Mouse (Mus musculus): Measurements from ENCODE around the gene Kif20b. TPM values are rescaled to one million over a fixed set of nuclear protein-coding genes. Genes with fewer than 3 reads are reported as not detected.
A peak's percentile ranks its signal among the peaks of the same experiment; 100 is the strongest.

Kif20b gene
- polyA plus RNA-seq, 1 experiment from 2014 or later, result 66.2 TPM

DNA sequence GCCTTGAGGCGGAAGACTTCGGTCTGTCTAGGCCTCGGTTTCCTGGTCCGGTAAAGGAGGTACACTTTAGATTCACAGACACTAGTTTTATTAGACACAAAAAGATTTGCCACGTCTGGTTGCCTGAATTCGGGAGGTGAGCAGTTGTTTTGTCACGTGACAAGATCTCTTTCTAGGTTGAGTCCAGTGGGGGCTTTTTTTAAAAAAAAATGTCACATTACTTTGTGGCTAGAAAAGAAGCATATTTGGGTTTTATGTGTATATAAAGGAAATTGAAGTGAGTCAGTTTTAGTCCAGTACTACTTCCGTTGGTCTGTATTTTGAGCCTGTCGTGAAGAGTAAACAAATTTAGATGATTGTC, 422 bp downstream of the Kif20b start:
- peak overlapping the region; percentile 72 for H3K9ac ChIP-seq
- H3K27ac ChIP-seq, result peak overlapping the region; percentile 67; the same call in 1 of the 2 replicates
- peak overlapping the region; percentile 68 for H3K4me2 ChIP-seq
- peaks cover 13% of the 10 kb centered on the region for H3K4me1 ChIP-seq
- H3K4me3 ChIP-seq, result peak overlapping the region; percentile 80
- ATAC-seq, result no peak
- H3K9me3 ChIP-seq (replicated peaks), result no peaks in the 10 kb centered on the region
- H3K36me3 ChIP-seq (ENCODE audit: poor library complexity, severe bottlenecking), result peaks cover 20% of the 10 kb centered on the region; the same call in 1 of the 2 replicates
- under 1% methylated on average over 9 of the region's 9 CpGs for WGBS
- no peaks in the 10 kb centered on the region for H3K27me3 ChIP-seq

DNA sequence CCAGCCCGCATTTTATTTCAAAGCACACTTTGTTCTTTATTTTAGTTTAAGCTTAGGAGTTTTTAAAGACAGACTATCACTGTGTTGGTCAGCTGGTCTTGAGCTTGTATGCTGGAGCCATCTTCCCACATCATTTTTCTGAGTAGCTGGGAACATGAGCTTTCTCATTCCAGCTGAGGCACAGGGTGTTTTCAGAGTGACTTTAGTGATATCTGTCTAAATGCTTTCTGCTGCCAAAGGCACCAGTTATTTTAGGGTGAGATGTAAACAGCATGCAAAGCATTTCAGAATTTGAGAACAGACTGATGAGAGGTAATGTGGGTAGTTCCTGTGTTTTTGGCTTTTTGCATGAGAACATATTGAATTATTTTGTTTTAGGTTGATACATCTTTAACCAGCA, 25.0 kb downstream of the Kif20b start:
- Histone ChIP-seq H3K36me3 (ENCODE audit: poor library complexity, severe bottlenecking) (peaks cover 40% of the 10 kb centered on the region), H3K4me1 (no peaks in the 10 kb centered on the region), H3K9ac (no peak overlapping the region), H3K27ac (no peak overlapping the region), H3K27me3 (no peaks in the 10 kb centered on the region), H3K9me3 (replicated peaks) (no peaks in the 10 kb centered on the region), H3K4me2 (no peak overlapping the region), H3K4me3 (no peak overlapping the region)
- no peak for ATAC-seq
- WGBS, result 92% methylated on average over 1 of the region's 1 CpGs

DNA sequence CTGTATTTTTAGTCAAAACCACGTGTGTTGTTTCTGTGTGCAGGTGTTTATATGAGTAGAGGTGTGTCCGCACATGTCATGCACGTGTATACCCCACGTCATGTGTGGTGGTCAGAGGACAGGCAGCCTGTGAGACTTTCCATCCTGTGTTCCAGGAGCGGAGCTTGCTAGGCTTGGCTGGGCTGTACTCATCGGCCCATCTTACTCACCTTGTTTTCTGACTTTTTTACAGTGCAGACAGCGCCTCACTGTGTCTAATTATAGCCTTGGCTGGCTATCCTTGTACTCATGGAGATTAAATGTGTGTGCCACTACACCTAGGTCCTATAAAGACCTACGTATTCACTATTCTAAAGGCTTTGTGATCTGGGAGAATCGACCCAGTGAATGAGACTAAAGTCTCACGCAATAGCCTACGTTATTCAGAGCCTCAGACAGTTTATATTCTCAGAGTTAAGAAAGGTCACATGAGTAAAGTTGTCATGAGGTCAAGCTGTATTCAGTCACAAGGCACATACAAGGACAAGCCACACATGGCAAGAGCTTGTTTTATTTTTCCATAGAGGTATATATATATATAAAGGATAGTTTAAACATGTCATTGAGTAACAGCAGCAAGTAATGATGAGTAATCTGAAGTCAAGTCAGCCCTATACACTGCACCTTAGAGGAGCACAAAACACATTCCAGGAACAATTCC, 31.8 kb downstream of the Kif20b start:
- Histone ChIP-seq H3K27me3 (no peaks in the 10 kb centered on the region), H3K9ac (no peak overlapping the region), H3K4me3 (no peak overlapping the region), H3K36me3 (ENCODE audit: poor library complexity, severe bottlenecking) (peaks cover 56% of the 10 kb centered on the region), H3K4me1 (no peaks in the 10 kb centered on the region), H3K27ac (no peak overlapping the region), H3K9me3 (replicated peaks) (no peaks in the 10 kb centered on the region), H3K4me2 (no peak overlapping the region)
- 93% methylated on average over 11 of the region's 11 CpGs for WGBS
- no peak for ATAC-seq

DNA sequence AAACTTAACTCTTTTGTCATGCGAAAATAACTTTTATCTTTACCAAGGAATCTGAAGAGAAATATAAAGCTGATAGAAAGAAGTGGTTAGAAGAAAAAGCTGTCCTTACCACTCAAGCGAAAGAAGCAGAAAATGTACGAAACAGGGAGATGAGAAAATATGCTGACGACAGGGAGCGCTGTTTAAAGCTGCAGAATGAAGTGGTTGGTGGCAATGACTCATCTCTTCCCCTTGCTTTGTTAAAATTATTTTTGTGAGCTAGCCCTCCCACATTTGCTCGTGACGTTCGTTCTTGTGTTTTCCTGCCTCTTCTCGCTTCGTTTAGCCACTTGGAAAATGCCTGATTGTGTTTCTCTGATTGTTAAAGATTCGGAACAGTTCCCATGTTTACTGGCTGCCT, 37.2 kb downstream of the Kif20b start:
- no peaks in the 10 kb centered on the region for H3K9me3 ChIP-seq (replicated peaks)
- H3K4me3 ChIP-seq, result no peak overlapping the region
- peaks cover 60% of the 10 kb centered on the region for H3K36me3 ChIP-seq (ENCODE audit: poor library complexity, severe bottlenecking)
- no peaks in the 10 kb centered on the region for H3K4me1 ChIP-seq
- no peak overlapping the region for H3K27ac ChIP-seq
- no peaks in the 10 kb centered on the region for H3K27me3 ChIP-seq
- ATAC-seq, result no peak
- H3K4me2 ChIP-seq, result no peak overlapping the region
- H3K9ac ChIP-seq, result no peak overlapping the region
- WGBS, result 78% methylated on average over 11 of the region's 11 CpGs

DNA sequence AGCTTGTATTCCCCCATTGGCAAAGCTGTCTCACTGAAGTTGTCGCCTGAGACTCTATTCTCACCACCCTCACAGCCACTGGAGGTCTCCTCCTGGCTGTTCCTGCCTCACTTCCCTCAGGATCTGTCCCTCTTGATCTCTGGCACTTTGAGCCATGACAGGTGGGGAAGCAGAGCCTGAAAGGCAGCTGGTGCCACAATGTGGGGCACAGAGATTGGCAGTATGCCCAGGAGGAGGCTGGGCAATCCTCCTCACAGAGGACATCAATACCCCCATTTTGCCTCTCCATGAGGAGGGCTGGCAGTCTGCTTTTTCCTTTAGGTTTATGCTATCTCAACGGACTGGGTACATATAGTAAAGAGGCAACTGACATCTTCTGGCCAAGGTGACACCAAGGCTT, 62.6 kb downstream of the Kif20b start:
- 62% methylated on average over 2 of the region's 2 CpGs for WGBS
- Histone ChIP-seq H3K4me1 (peaks cover 7% of the 10 kb centered on the region; the same call in 1 of the 2 replicates), H3K9ac (no peak overlapping the region), H3K9me3 (replicated peaks) (no peaks in the 10 kb centered on the region), H3K27me3 (no peaks in the 10 kb centered on the region), H3K36me3 (ENCODE audit: poor library complexity, severe bottlenecking) (no peaks in the 10 kb centered on the region), H3K4me3 (no peak overlapping the region), H3K4me2 (no peak overlapping the region), H3K27ac (no peak overlapping the region)
- ATAC-seq, result peak; percentile 70; the same call in 1 of the 2 replicates

DNA sequence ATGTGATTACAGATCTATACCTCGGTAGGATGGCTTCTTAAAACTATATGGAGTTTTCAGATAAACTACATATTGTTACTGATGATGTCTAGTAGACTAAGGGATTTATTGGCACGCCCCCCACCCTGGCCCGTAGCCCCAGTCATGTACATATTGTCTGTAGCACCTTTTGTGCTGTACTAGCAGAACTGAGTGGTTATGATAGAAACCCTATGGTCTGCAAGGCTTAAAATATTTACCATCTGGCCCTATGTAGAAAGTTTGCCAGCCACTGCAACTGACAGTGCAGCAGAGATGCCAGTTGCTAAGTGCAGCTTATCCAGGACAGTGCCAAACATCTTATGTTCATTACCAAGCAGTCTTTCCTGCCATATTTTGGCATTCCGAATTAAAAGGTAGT, 68.3 kb downstream of the Kif20b start:
- no peak overlapping the region for H3K4me3 ChIP-seq
- H3K4me1 ChIP-seq, result no peaks in the 10 kb centered on the region
- H3K27me3 ChIP-seq, result no peaks in the 10 kb centered on the region
- WGBS, result 79% methylated on average over 4 of the region's 4 CpGs
- H3K9me3 ChIP-seq (replicated peaks), result no peaks in the 10 kb centered on the region
- no peaks in the 10 kb centered on the region for H3K36me3 ChIP-seq (ENCODE audit: poor library complexity, severe bottlenecking)
- H3K9ac ChIP-seq, result no peak overlapping the region
- H3K4me2 ChIP-seq, result no peak overlapping the region
- ATAC-seq, result 0 out of 2 replicates have a peak, but pooled peaks have one; percentile 16
- no peak overlapping the region for H3K27ac ChIP-seq

DNA sequence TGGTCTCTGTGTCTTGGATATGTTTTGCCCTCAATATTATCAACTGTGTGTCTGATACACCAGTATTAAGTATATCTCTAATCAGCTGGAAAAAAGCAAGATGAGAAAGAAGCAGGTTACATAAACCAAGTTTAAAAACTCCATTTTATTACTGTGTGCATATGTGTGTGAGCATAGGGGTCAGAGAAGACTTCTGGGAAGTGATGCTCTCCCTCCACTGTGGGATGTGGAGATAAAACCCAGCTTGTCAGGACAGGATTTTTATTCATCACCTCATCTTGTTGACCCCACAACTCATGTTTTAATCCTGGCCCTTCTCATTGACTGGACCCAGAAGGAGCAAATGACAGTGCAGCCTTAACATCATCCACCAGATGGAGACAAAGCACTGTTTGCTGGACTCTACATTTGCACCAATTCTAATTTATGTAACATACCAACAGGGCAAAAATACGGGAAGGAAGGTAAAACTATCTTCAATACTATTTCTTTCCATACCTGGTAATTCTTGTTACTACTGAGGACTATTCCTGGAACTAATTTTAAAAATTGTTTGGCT, 70.9 kb downstream of the Kif20b start:
- no peaks in the 10 kb centered on the region for H3K9me3 ChIP-seq (replicated peaks)
- no peak overlapping the region for H3K9ac ChIP-seq
- H3K4me1 ChIP-seq, result no peaks in the 10 kb centered on the region
- H3K27me3 ChIP-seq, result no peaks in the 10 kb centered on the region
- H3K4me2 ChIP-seq, result no peak overlapping the region
- H3K27ac ChIP-seq, result no peak overlapping the region
- no peaks in the 10 kb centered on the region for H3K36me3 ChIP-seq (ENCODE audit: poor library complexity, severe bottlenecking)
- no peak overlapping the region for H3K4me3 ChIP-seq
- 21% methylated on average over 1 of the region's 1 CpGs for WGBS
- peak; percentile 84 for ATAC-seq

DNA sequence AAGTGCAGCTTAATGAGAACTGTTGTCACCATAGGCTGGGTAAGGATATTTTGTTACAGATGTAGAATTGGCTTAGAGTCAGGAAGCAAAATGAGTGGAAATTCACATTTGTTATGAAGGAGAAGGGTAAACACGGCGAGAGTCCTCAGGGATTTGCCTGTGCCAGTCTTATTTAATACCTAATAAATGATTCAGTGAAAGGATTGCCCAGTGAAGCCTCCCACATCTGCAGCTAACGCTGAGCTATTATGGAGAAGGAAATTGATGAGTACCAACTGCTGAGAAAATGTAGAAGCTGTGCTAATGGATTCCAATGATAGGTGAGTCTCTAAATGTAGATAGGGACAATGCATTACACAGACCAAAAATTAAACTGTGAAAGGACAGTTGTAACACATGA, 92.9 kb downstream of the Kif20b start:
- WGBS, result 80% methylated on average over 3 of the region's 3 CpGs

DNA sequence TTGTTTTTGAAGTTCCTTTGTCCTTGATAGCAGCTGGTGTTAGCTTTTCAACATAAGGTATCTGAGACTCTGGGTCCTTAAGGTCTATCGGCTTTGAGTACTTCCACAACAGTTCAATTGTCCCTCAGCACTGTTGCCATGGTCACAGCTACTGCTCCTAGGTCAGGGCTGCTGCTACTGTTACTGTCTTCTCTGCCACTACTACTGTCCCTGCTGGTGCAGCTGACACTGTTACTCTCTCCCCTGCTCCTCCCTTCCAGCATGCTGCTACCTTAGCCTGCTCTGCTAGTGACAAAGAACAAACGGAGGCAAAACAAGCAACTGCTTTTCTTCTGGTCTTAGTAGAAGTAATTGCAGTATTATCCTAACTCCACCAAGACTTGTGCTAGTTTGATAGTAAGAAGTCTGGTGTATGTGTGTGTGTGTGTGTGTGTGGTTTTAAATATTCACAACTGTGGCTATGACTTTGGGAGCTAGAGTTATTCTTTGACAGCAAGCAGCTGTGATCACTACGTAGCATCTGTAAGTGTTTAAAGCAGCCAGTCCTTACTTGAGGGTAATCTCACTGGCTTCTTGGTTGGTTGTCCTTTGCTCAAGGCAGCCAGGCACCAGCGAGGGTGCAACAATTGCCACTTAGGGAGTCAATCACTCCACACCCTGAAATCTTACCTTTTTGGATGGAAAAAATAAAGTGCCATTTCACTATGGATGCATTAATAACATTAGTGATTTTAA, 95.5 kb downstream of the Kif20b start:
- Histone ChIP-seq H3K4me1 (no peaks in the 10 kb centered on the region), H3K27ac (no peak overlapping the region), H3K4me2 (no peak overlapping the region), H3K4me3 (no peak overlapping the region), H3K36me3 (ENCODE audit: poor library complexity, severe bottlenecking) (no peaks in the 10 kb centered on the region), H3K27me3 (no peaks in the 10 kb centered on the region), H3K9me3 (replicated peaks) (no peaks in the 10 kb centered on the region), H3K9ac (no peak overlapping the region)
- 74% methylated on average over 4 of the region's 4 CpGs for WGBS
- no peak for ATAC-seq

More for the DNA sequence above, 92.9 kb downstream of the Kif20b start:
- no peaks in the 10 kb centered on the region for H3K9me3 ChIP-seq (replicated peaks)
- H3K4me3 ChIP-seq, result no peak overlapping the region
- ATAC-seq, result no peak
- H3K4me1 ChIP-seq, result no peaks in the 10 kb centered on the region
- no peak overlapping the region for H3K4me2 ChIP-seq
- H3K27me3 ChIP-seq, result no peaks in the 10 kb centered on the region
- H3K9ac ChIP-seq, result no peak overlapping the region
- no peak overlapping the region for H3K27ac ChIP-seq
- H3K36me3 ChIP-seq (ENCODE audit: poor library complexity, severe bottlenecking), result no peaks in the 10 kb centered on the region

DNA sequence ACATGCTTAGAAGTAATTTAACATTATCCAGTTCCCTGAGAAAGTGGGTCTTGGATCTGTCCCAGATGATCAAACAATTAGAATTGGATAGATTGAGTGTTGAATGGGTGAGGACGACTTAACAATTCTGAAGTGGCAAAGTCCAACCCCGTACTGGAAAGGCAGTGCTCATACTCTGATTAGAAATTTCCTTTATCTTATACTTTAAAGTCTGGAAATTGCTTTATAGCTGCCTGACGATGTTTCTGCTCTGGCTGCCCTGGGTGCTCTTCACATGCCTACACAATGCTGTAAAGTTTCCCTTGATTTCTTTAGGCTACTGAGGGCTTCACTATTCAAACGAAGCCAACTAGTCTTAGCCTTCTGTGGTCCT, 96.0 kb downstream of the Kif20b start:
- Histone ChIP-seq H3K4me2 (no peak overlapping the region), H3K27ac (no peak overlapping the region), H3K36me3 (ENCODE audit: poor library complexity, severe bottlenecking) (no peaks in the 10 kb centered on the region), H3K4me3 (no peak overlapping the region), H3K9ac (no peak overlapping the region), H3K4me1 (no peaks in the 10 kb centered on the region), H3K27me3 (no peaks in the 10 kb centered on the region), H3K9me3 (replicated peaks) (no peaks in the 10 kb centered on the region)
- ATAC-seq, result no peak
- 76% methylated on average over 4 of the region's 4 CpGs for WGBS

Data from forebrain, embryonic 13.5 days (tissue).